Mouse (Mus musculus) lung, postnatal 4 days (tissue): ENCODE measurements around the gene Nmrk1.

Experiments
- DNase-seq, 2 experiments: peaks; one replicate each; pipeline ENCODE4 v3.0.0; 2021

The Nmrk1 gene

GRCm38 (mm10) chr19:18619060-18619459 lies 12.7 kb upstream of the Nmrk1 start:
- DNase-seq, result no peak

GRCm38 (mm10) chr19:18619691-18620090 lies 12.1 kb upstream of the Nmrk1 start:
- DNase-seq, result no peak

- no peak for DNase-seq
These were observed 7.9 kb upstream of the Nmrk1 start for GRCm38 (mm10) chr19:18623894-18624293.

GRCm38 (mm10) chr19:18629589-18629988 lies 2.2 kb upstream of the Nmrk1 start:
- DNase-seq, result peak in 1 of 2 experiments; percentile 22

GRCm38 (mm10) chr19:18630221-18631119 lies 1.3 kb upstream of the Nmrk1 start:
- peak; percentile 51 to 58 for DNase-seq

GRCm38 (mm10) chr19:18631161-18631643 lies 548 bp upstream of the Nmrk1 start:
- DNase-seq, result peak; percentile 84 to 87

- no peak for DNase-seq
These were observed 758 bp downstream of the Nmrk1 start for GRCm38 (mm10) chr19:18632231-18633185.

GRCm38 (mm10) chr19:18637954-18638353 lies 6.2 kb downstream of the Nmrk1 start:
- no peak for DNase-seq

- no peak for DNase-seq
These were observed 7.2 kb downstream of the Nmrk1 start for GRCm38 (mm10) chr19:18638949-18639348.

GRCm38 (mm10) chr19:18639552-18639951 lies 7.8 kb downstream of the Nmrk1 start:
- DNase-seq, result no peak

GRCm38 (mm10) chr19:18641001-18641400 lies 9.3 kb downstream of the Nmrk1 start:
- DNase-seq, result no peak

GRCm38 (mm10) chr19:18643411-18643810 lies 11.7 kb downstream of the Nmrk1 start:
- no peak for DNase-seq

- no peak for DNase-seq
These were observed 12.3 kb downstream of the Nmrk1 start for GRCm38 (mm10) chr19:18644084-18644483.

GRCm38 (mm10) chr19:18646397-18646796 lies 14.6 kb downstream of the Nmrk1 start:
- no peak for DNase-seq

GRCm38 (mm10) chr19:18646853-18647420 lies 15.2 kb downstream of the Nmrk1 start:
- DNase-seq, result no peak

GRCm38 (mm10) chr19:18647775-18648557 lies 16.2 kb downstream of the Nmrk1 start:
- no peak for DNase-seq

- no peak for DNase-seq
These were observed 16.8 kb downstream of the Nmrk1 start for GRCm38 (mm10) chr19:18648558-18648945.

GRCm38 (mm10) chr19:18649955-18650354 lies 18.2 kb downstream of the Nmrk1 start:
- DNase-seq, result no peak

- no peak for DNase-seq
These were observed 18.7 kb downstream of the Nmrk1 start for GRCm38 (mm10) chr19:18650473-18650872.

GRCm38 (mm10) chr19:18652592-18652991 lies 20.8 kb downstream of the Nmrk1 start:
- no peak for DNase-seq

GRCm38 (mm10) chr19:18653058-18653457 lies 21.3 kb downstream of the Nmrk1 start:
- DNase-seq, result no peak

- no peak for DNase-seq
These were observed 22.6 kb downstream of the Nmrk1 start for GRCm38 (mm10) chr19:18654330-18654729.
